Mouse (Mus musculus): ENCODE data around the gene Htr3b.
"Not testable (repeated sequence)": the region's sequence is repeated elsewhere in the genome, so short reads cannot be mapped to it uniquely, and the experiment has no call there.

Gene Htr3b

GRCm38 (mm10) chr9:48964587-48965040 is at the start of gene Htr3b:
Gene Htr3b (minus strand): TSS chr9:48964990.
- DNase-seq (ENCODE audit: inconsistent age in 2 of 2, low spot score in 1 of 2), result no peak

- DNase-seq (ENCODE audit: inconsistent age in 2 of 2, low spot score in 1 of 2), result no peak
These were observed 34.5 kb upstream of the Htr3b start for GRCm38 (mm10) chr9:48999256-48999655.

GRCm38 (mm10) chr9:48995735-48996134 is 30.9 kb upstream of the Htr3b start:
- DNase-seq (ENCODE audit: inconsistent age in 2 of 2, low spot score in 1 of 2), result no peak

- DNase-seq (ENCODE audit: inconsistent age in 2 of 2, low spot score in 1 of 2), result no peak
These were observed 30.0 kb upstream of the Htr3b start for GRCm38 (mm10) chr9:48994779-48995178.

GRCm38 (mm10) chr9:48991671-48992070 is 26.9 kb upstream of the Htr3b start:
- DNase-seq (ENCODE audit: inconsistent age in 2 of 2, low spot score in 1 of 2), result no peak

GRCm38 (mm10) chr9:48987201-48988101 is 22.7 kb upstream of the Htr3b start:
- peak; percentile 22 to 46 for DNase-seq (ENCODE audit: inconsistent age in 2 of 2, low spot score in 1 of 2)

GRCm38 (mm10) chr9:48986616-48987141 is 21.9 kb upstream of the Htr3b start:
- peak; percentile 25 to 68 for DNase-seq (ENCODE audit: inconsistent age in 2 of 2, low spot score in 1 of 2)

GRCm38 (mm10) chr9:48985708-48986088 is 20.9 kb upstream of the Htr3b start:
- no peak for DNase-seq (ENCODE audit: inconsistent age in 2 of 2, low spot score in 1 of 2)

GRCm38 (mm10) chr9:48984845-48985707 is 20.3 kb upstream of the Htr3b start, which contains the start of gene Usp28:
Gene Usp28 (plus strand): TSS chr9:48985375.
- peak; percentile 100 for DNase-seq (ENCODE audit: inconsistent age in 2 of 2, low spot score in 1 of 2)

GRCm38 (mm10) chr9:48984320-48984844 is 19.6 kb upstream of the Htr3b start:
- no peak for DNase-seq (ENCODE audit: inconsistent age in 2 of 2, low spot score in 1 of 2)

GRCm38 (mm10) chr9:48983801-48984200 is 19.0 kb upstream of the Htr3b start:
- not testable (repeated sequence) for DNase-seq (ENCODE audit: inconsistent age in 2 of 2, low spot score in 1 of 2)

- no peak for DNase-seq (ENCODE audit: inconsistent age in 2 of 2, low spot score in 1 of 2)
These were observed 17.0 kb upstream of the Htr3b start for GRCm38 (mm10) chr9:48981827-48982226.

GRCm38 (mm10) chr9:48980781-48981180 is 16.0 kb upstream of the Htr3b start:
- DNase-seq (ENCODE audit: inconsistent age in 2 of 2, low spot score in 1 of 2), result no peak

- no peak for DNase-seq (ENCODE audit: inconsistent age in 2 of 2, low spot score in 1 of 2)
These were observed 15.6 kb upstream of the Htr3b start for GRCm38 (mm10) chr9:48980371-48980770.

- DNase-seq (ENCODE audit: inconsistent age in 2 of 2, low spot score in 1 of 2), result no peak
These were observed 12.0 kb upstream of the Htr3b start for GRCm38 (mm10) chr9:48976661-48977355.

GRCm38 (mm10) chr9:48972494-48972893 is 7.7 kb upstream of the Htr3b start:
- peak; percentile 28 to 77 for DNase-seq (ENCODE audit: inconsistent age in 2 of 2, low spot score in 1 of 2)

- DNase-seq (ENCODE audit: inconsistent age in 2 of 2, low spot score in 1 of 2), result peak in 1 of 2 experiments; percentile 59
These were observed 2.7 kb downstream of the Htr3b start for GRCm38 (mm10) chr9:48962131-48962530.

- DNase-seq (ENCODE audit: inconsistent age in 2 of 2, low spot score in 1 of 2), result no peak
These were observed 3.5 kb downstream of the Htr3b start for GRCm38 (mm10) chr9:48961314-48961713.

- no peak for DNase-seq (ENCODE audit: inconsistent age in 2 of 2, low spot score in 1 of 2)
These were observed 17.2 kb downstream of the Htr3b start for GRCm38 (mm10) chr9:48947565-48947964.

- no peak for DNase-seq (ENCODE audit: inconsistent age in 2 of 2, low spot score in 1 of 2)
These were observed 22.4 kb downstream of the Htr3b start for GRCm38 (mm10) chr9:48942349-48942748.

All from adrenal gland, adult (tissue).